Mouse (Mus musculus) heart, adult 2 months (tissue): ENCODE measurements around the gene Tomm22. TPM values are rescaled to one million over a fixed set of nuclear protein-coding genes. Genes with fewer than 3 reads are reported as not detected.

Experiments
- DNase-seq, 2 experiments: peaks; one replicate each; pipeline ENCODE4 v3.0.0; 2021
- H3K27ac ChIP-seq: fragments of 200-600 bp; 2 replicates; pipeline ENCODE4 v1.8.1; 2022
- H3K27me3 ChIP-seq: fragments of 200-500 bp; 2 replicates; pipeline ENCODE4 v1.6.1; 2012; ENCODE audit warnings: mild to moderate bottlenecking, low read length, inconsistent platforms, mixed read lengths; ENCODE audit not compliant: control insufficient read depth, insufficient read depth
- H3K36me3 ChIP-seq: fragments of 200-500 bp; 2 replicates; pipeline ENCODE4 v1.6.1; 2012; ENCODE audit warnings: low read length, inconsistent platforms; ENCODE audit not compliant: control insufficient read depth, insufficient read depth
- H3K4me1 ChIP-seq: fragments of 200-500 bp; 2 replicates; pipeline ENCODE4 v1.6.1; 2011; ENCODE audit warnings: low read length; ENCODE audit not compliant: control insufficient read depth, insufficient read depth
- H3K4me3 ChIP-seq: fragments of 200-600 bp; 2 replicates; pipeline ENCODE4 v1.8.1; 2022
- H3K79me2 ChIP-seq: fragments of 200-500 bp; replicated peaks from 2 replicates; pipeline ENCODE4 v1.6.1; 2012; ENCODE audit warnings: mild to moderate bottlenecking, inconsistent platforms, low read length, moderate library complexity, mixed read lengths; ENCODE audit not compliant: control insufficient read depth, insufficient read depth
- H3K9ac ChIP-seq: fragments of 200-500 bp; 2 replicates; pipeline ENCODE4 v1.6.1; 2012; ENCODE audit warnings: low read depth, mild to moderate bottlenecking, control low read depth, inconsistent platforms, low read length, mixed read lengths
- CTCF ChIP-seq: fragments of 200-600 bp; IDR thresholded peaks from 2 replicates; pipeline ENCODE4 v1.8.1; 2022; ENCODE audit warnings: antibody characterized with exemption, mild to moderate bottlenecking, moderate library complexity
- EP300 ChIP-seq: fragments of 200-500 bp; IDR thresholded peaks from 2 replicates; pipeline ENCODE4 v1.6.1; 2011; ENCODE audit warnings: low read depth, low read length, control low read depth; ENCODE audit not compliant: insufficient read depth
- POLR2A ChIP-seq: fragments of 200-500 bp; IDR thresholded peaks from 2 replicates; pipeline ENCODE4 v1.6.1; 2011; ENCODE audit warnings: mild to moderate bottlenecking, low read depth, low read length, control low read depth; ENCODE audit not compliant: insufficient read depth
- WGBS: fragments of 180-500 bp; shearing (Covaris S2); methylation state at CpG from one replicate; pipeline ENCODE4 v1.1.7; 2018; 5-methylcytosine and 5-hydroxymethylcytosine counted together
- intact Hi-C: fragments of 180-260 bp; cut with DNase I; formaldehyde crosslinking; loops from one replicate; pipeline ENCODE4 v1.15.1; 2025
- polyA plus RNA-seq: library from polyadenylated mRNA; depleted of rRNA; stranded (reverse); fragments of >200 nt; gene quantifications from 2 replicates; pipeline ENCODE4 v1.2.3, GENCODE M21; 2012
- total RNA-seq, 2 experiments: library from RNA; stranded (reverse); gene quantifications; 2 replicates each; pipeline ENCODE4 v1.2.3; 2021

Tomm22 gene
- total and polyA plus RNA-seq, 3 experiments: 57.8 to 109 (median 99.8) TPM

GRCm38 (mm10) chr15:79681973-79682372, 11.3 kb downstream of the Tomm22 start:
- H3K79me2 ChIP-seq: peaks cover 4% of the 10 kb centered on the region
- peaks cover 20% of the 10 kb centered on the region for H3K4me1 ChIP-seq
- intact Hi-C loops: no loop called here
- H3K9ac ChIP-seq: no peak overlapping the region
- H3K36me3 ChIP-seq: peaks cover 3% of the 10 kb centered on the region
- no peak overlapping the region for H3K4me3 ChIP-seq
- H3K27ac ChIP-seq: no peak overlapping the region
- 85% methylated on average over 4 of the region's 4 CpGs for WGBS
- DNase-seq: no peak
- no peak for TF ChIP-seq POLR2A
- TF ChIP-seq EP300: no peak
- no peak for TF ChIP-seq CTCF
- H3K27me3 ChIP-seq: no peaks in the 10 kb centered on the region

- DNase-seq: no peak
- TF ChIP-seq EP300 (no peak), POLR2A (no peak), CTCF (no peak)
- H3K27ac ChIP-seq: peak overlapping the region; percentile 11; the same call in 1 of the 2 replicates
- peaks cover 3% of the 10 kb centered on the region for H3K36me3 ChIP-seq
- H3K79me2 ChIP-seq: peaks cover 6% of the 10 kb centered on the region
- no peak overlapping the region for H3K9ac ChIP-seq
- peaks cover 20% of the 10 kb centered on the region for H3K4me1 ChIP-seq
- H3K27me3 ChIP-seq: no peaks in the 10 kb centered on the region
- H3K4me3 ChIP-seq: no peak overlapping the region
- intact Hi-C loops: no loop called here
- WGBS: 63% methylated on average over 6 of the region's 6 CpGs
Measured at GRCm38 (mm10) chr15:79683146-79683545, 12.5 kb downstream of the Tomm22 start.

- Histone ChIP-seq H3K9ac (peak overlapping the region; percentile 33), H3K79me2 (peaks cover 6% of the 10 kb centered on the region), H3K36me3 (peaks cover 3% of the 10 kb centered on the region), H3K4me1 (peaks cover 21% of the 10 kb centered on the region), H3K27me3 (no peaks in the 10 kb centered on the region), H3K27ac (peak overlapping the region; percentile 41), H3K4me3 (peak overlapping the region; percentile 2; the same call in 1 of the 2 replicates)
- intact Hi-C loops: no loop called here
- DNase-seq: peak in 1 of 2 experiments; percentile 26
- 20% methylated on average over 19 of the region's 19 CpGs for WGBS
- TF ChIP-seq POLR2A (no peak), EP300 (no peak), CTCF (no peak)
Measured at GRCm38 (mm10) chr15:79683707-79684465, 13.2 kb downstream of the Tomm22 start.

- 43% methylated on average over 6 of the region's 6 CpGs for WGBS
- no peak overlapping the region; the same call in 1 of the 2 replicates for H3K9ac ChIP-seq
- TF ChIP-seq CTCF (no peak), POLR2A (no peak), EP300 (no peak)
- DNase-seq: no peak
- intact Hi-C loops: no loop called here
- H3K79me2 ChIP-seq: peaks cover 6% of the 10 kb centered on the region
- H3K36me3 ChIP-seq: peaks cover 3% of the 10 kb centered on the region
- H3K4me1 ChIP-seq: peaks cover 21% of the 10 kb centered on the region
- no peaks in the 10 kb centered on the region for H3K27me3 ChIP-seq
- H3K27ac ChIP-seq: peak overlapping the region; percentile 99
- peak overlapping the region; percentile 86 for H3K4me3 ChIP-seq
Measured at GRCm38 (mm10) chr15:79684616-79685015, 14.0 kb downstream of the Tomm22 start.

GRCm38 (mm10) chr15:79685141-79685641, 14.5 kb downstream of the Tomm22 start:
- peak overlapping the region; percentile 86 for H3K4me3 ChIP-seq
- no peak for DNase-seq
- H3K36me3 ChIP-seq: peaks cover 3% of the 10 kb centered on the region
- peak overlapping the region; percentile 18 for H3K9ac ChIP-seq
- H3K27ac ChIP-seq: peak overlapping the region; percentile 99
- TF ChIP-seq POLR2A (no peak), CTCF (no peak), EP300 (no peak)
- WGBS: 12% methylated on average over 6 of the region's 6 CpGs
- H3K27me3 ChIP-seq: no peaks in the 10 kb centered on the region
- intact Hi-C loops: no loop called here
- peaks cover 6% of the 10 kb centered on the region for H3K79me2 ChIP-seq
- peaks cover 21% of the 10 kb centered on the region for H3K4me1 ChIP-seq
